ENCODE assay signal across 22 mouse cellular contexts in genomic region chr13:57786278-57786677, GRCm38 (mm10).
DNase-seq lines count a peak whose midpoint lies in the region; ATAC-seq and TF ChIP-seq lines count a peak whose summit lies in the region.
"Had no signal": no experiment of that assay in that cellular context is flagged by ENCODE, and none has a peak within 500 bp of the region (broad histone marks: within the 10 kb centered on the region; RNA-seq: fewer than 3 reads in every experiment).

No protein-coding gene starts in this region.

- TF ChIP-seq CTCF in cerebellum, adult 2 months (IDR thresholded peaks at IDR 0.05; ENCODE audit: borderline replicate concordance, insufficient read depth, low read depth, low read length): no peak

- peak; percentile 65; the same call in 1 of the 2 replicates for ATAC-seq in cerebellum, adult (ENCODE audit: insufficient number of reproducible peaks, low FRiP score, low TSS enrichment)
- no peak for ATAC-seq in megakaryocyte-erythroid progenitor cell, adult 5-6 weeks (replicated peaks; ENCODE audit: low FRiP score, low TSS enrichment, poor library complexity, severe bottlenecking)
- ATAC-seq in midbrain, embryonic 14.5 days (ENCODE audit: low FRiP score, low TSS enrichment): no peak
- ATAC-seq: CD4-positive, CD25-positive, alpha-beta regulatory T cell, adult 4 months; forebrain, embryonic 14.5 days; intestine, embryonic 15.5 days had no signal

- DNase-seq in cerebellum, postnatal 4 days (ENCODE audit: low spot score in 2 of 2): no peak
- peak; percentile 64 to 71 for DNase-seq in cerebellum, adult 2 months
- peak; percentile 53 to 65 for DNase-seq in cerebellum, postnatal 10 days
- DNase-seq in midbrain, embryonic 14.5 days: no peak
- no peak for DNase-seq in gastrocnemius, postnatal 14 days
- DNase-seq: adrenal gland, adult 8-10 months; adrenal gland, postnatal 36 days; B cell, adult 2 months; gastrocnemius, postnatal 25 days; kidney, adult 18-20 months had no signal

- no peaks in the 10 kb centered on the region for H3K27me3 ChIP-seq in cerebellum, adult 2 months (ENCODE audit: control insufficient read depth, insufficient read depth, low read length)
- H3K27me3 ChIP-seq in midbrain, embryonic 14.5 days (ENCODE audit: control insufficient read depth, insufficient read depth, low read length): no peaks in the 10 kb centered on the region
- H3K27me3 ChIP-seq: embryonic facial prominence, embryonic 13.5 days; heart, embryonic 12.5 days; intestine, embryonic 15.5 days had no signal

- H3K36me3 ChIP-seq in midbrain, embryonic 14.5 days (ENCODE audit: control insufficient read depth, insufficient read depth, low read length): no peaks in the 10 kb centered on the region
- H3K36me3 ChIP-seq: embryonic facial prominence, embryonic 13.5 days; forebrain, embryonic 10.5 days; G1E; heart, embryonic 12.5 days; hindbrain, embryonic 10.5 days; intestine, embryonic 15.5 days had no signal

- H3K9me3 ChIP-seq in midbrain, embryonic 14.5 days (ENCODE audit: control insufficient read depth, low read length): peaks cover 2% of the 10 kb centered on the region; the same call in 1 of the 2 replicates
- H3K9me3 ChIP-seq: embryonic facial prominence, embryonic 13.5 days; intestine, embryonic 15.5 days had no signal

- H3K4me2 ChIP-seq in midbrain, embryonic 14.5 days (ENCODE audit: low read length): no peak overlapping the region
- H3K4me2 ChIP-seq: embryonic facial prominence, embryonic 13.5 days; heart, embryonic 12.5 days; hindbrain, embryonic 14.5 days; intestine, embryonic 15.5 days had no signal

- peaks cover 42% of the 10 kb centered on the region for H3K4me1 ChIP-seq in cerebellum, adult 2 months (ENCODE audit: control insufficient read depth, insufficient read depth, low read length)
- H3K4me1 ChIP-seq in midbrain, embryonic 14.5 days (ENCODE audit: control insufficient read depth, insufficient read depth, low read length): peaks cover 14% of the 10 kb centered on the region
- H3K4me1 ChIP-seq: heart, embryonic 12.5 days; intestine, embryonic 15.5 days had no signal

- H3K4me3 ChIP-seq in cerebellum, adult 2 months (replicated peaks; ENCODE audit: insufficient read depth, low read depth, low read length): no peak overlapping the region
- no peak overlapping the region for H3K4me3 ChIP-seq in midbrain, embryonic 14.5 days (replicated peaks; ENCODE audit: low read depth, low read length)
- H3K4me3 ChIP-seq: embryonic facial prominence, embryonic 13.5 days; erythroblast, embryonic 14.5 days; forebrain, embryonic 10.5 days; heart, embryonic 12.5 days; hindbrain, embryonic 10.5 days; intestine, embryonic 15.5 days had no signal

- H3K27ac ChIP-seq in cerebellum, adult 2 months (ENCODE audit: insufficient read depth, low read length): no peak overlapping the region
- H3K27ac ChIP-seq in midbrain, embryonic 14.5 days (replicated peaks; ENCODE audit: low read depth, low read length): no peak overlapping the region
- H3K27ac ChIP-seq: embryonic facial prominence, embryonic 13.5 days; forebrain, embryonic 10.5 days; hindbrain, embryonic 10.5 days; hindbrain, embryonic 14.5 days; intestine, embryonic 15.5 days had no signal

- intact Hi-C loops in gastrocnemius, postnatal 14 days (cut with DNase I; ENCODE audit: low total_unique reads): no loop called here

- H3K9ac ChIP-seq in midbrain, embryonic 14.5 days (replicated peaks; ENCODE audit: low read length): no peak overlapping the region
- H3K9ac ChIP-seq: embryonic facial prominence, embryonic 13.5 days; heart, embryonic 12.5 days; hindbrain, embryonic 14.5 days; intestine, embryonic 15.5 days had no signal

- WGBS in cerebellum, adult 2 months: 34% methylated on average over 8 of the region's 8 CpGs
- WGBS in midbrain, embryonic 14.5 days: 77% methylated on average over 8 of the region's 8 CpGs

- TF ChIP-seq POLR2A in cerebellum, adult 2 months (IDR thresholded peaks at IDR 0.05; ENCODE audit: borderline replicate concordance, insufficient read depth, low read length): no peak

Comparison
In these comparisons a context has a peak if more than half of its experiments do, and no peak if none do; other contexts are left out.
1. DNase-seq: peak in cerebellum, adult 2 months (2 of 2) and cerebellum, postnatal 10 days (2 of 2); none in cerebellum, postnatal 4 days (0 of 2), midbrain, embryonic 14.5 days (single experiment) and gastrocnemius, postnatal 14 days (single experiment).